Mouse (Mus musculus) olfactory bulb, adult 2 months (tissue): Measurements from ENCODE around the gene Ahcyl1.

Experiments
- CTCF ChIP-seq: fragments of 200-500 bp; IDR thresholded peaks from 2 replicates; pipeline ENCODE4 v1.5.1; 2012; ENCODE audit warnings: low read depth, mild to moderate bottlenecking, low read length, moderate library complexity; ENCODE audit not compliant: insufficient read depth
- POLR2A ChIP-seq: fragments of 200-500 bp; IDR thresholded peaks from 2 replicates; pipeline ENCODE4 v1.6.1; 2012; ENCODE audit warnings: mild to moderate bottlenecking, low read depth, low read length, moderate library complexity; ENCODE audit not compliant: insufficient read depth

- TF ChIP-seq CTCF (no peak), POLR2A (no peak)
These were observed 4.3 kb upstream of the Ahcyl1 start for GRCm38 (mm10) chr3:107700625-107701024.
